Comparison of ENCODE assay signal across 9 mouse cellular contexts in the genomic region with DNA sequence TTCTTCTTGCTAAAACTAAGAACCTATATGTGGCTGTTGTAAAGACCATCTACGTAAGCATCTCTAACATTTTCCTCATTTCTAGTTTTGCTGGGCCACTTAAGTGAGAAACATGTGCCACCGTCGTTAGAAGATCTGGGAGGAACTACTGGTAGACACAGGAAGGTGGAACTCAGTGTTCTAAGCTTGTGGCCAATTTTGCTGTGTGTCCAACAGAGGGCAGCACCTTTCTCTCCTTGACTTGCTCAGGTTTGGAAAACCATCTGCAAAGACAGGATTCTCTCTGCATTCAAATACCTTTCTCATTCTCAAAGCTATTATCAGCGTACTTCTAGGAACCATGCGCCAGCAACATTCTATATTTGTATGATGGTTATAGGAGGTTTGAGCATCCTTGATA.
DNase-seq lines count a peak whose midpoint lies in the region; ATAC-seq and TF ChIP-seq lines count a peak whose summit lies in the region.
"Had no signal": no experiment of that assay in that cellular context is flagged by ENCODE, and none has a peak within 500 bp of the region (broad histone marks: within the 10 kb centered on the region; RNA-seq: fewer than 3 reads in every experiment).

No protein-coding gene starts in this region.

- peak; percentile 25 for DNase-seq in CD4-positive, CD25-positive, alpha-beta regulatory T cell, adult 2 months (ENCODE audit: low read depth, low spot score)
- peak; percentile 16 for DNase-seq in thymus, postnatal 0 days (ENCODE audit: low spot score)
- no peak for DNase-seq in thymus, postnatal 36 days
- DNase-seq in embryo, embryonic 9.5 days (ENCODE audit: extremely low spot score) = peak; percentile 40
- DNase-seq in kidney, postnatal 4 days = peak; percentile 54 to 66
- DNase-seq in lung, postnatal 10 days = peak; percentile 40
- DNase-seq in stomach, postnatal 0 days (ENCODE audit: low spot score) = peak; percentile 29

- no peak overlapping the region for H3K27ac ChIP-seq in stomach, postnatal 0 days (replicated peaks)
- H3K27ac ChIP-seq: neural tube, embryonic 12.5 days had no signal

- 34% methylated on average over 5 of the region's 5 CpGs for WGBS in stomach, postnatal 0 days

- no peak overlapping the region for H3K4me3 ChIP-seq in stomach, postnatal 0 days (ENCODE audit: low read depth, low read length)
- H3K4me3 ChIP-seq: neural tube, embryonic 12.5 days had no signal

- ATAC-seq in CD4-positive, CD25-positive, alpha-beta regulatory T cell, adult 4 months = no peak
- no peak for ATAC-seq in stomach, postnatal 0 days (ENCODE audit: low FRiP score, low TSS enrichment)

- TF ChIP-seq CTCF in stomach, postnatal 0 days (IDR thresholded peaks at IDR 0.05; ENCODE audit: low read depth) = peak; percentile 76

- TF ChIP-seq EP300 in stomach, postnatal 0 days (optimal IDR thresholded peaks at IDR 0.05) = no peak

- H3K9me3 ChIP-seq in stomach, postnatal 0 days (ENCODE audit: control insufficient read depth, low read length) = no peaks in the 10 kb centered on the region
- H3K9me3 ChIP-seq: neural tube, embryonic 12.5 days had no signal

- no peaks in the 10 kb centered on the region for H3K27me3 ChIP-seq in stomach, postnatal 0 days (ENCODE audit: control insufficient read depth, insufficient read depth, low read length)
- H3K27me3 ChIP-seq: neural tube, embryonic 12.5 days had no signal

- no peak overlapping the region for H3K4me2 ChIP-seq in stomach, postnatal 0 days (replicated peaks; ENCODE audit: low read depth)
- H3K4me2 ChIP-seq: neural tube, embryonic 12.5 days had no signal

- H3K4me1 ChIP-seq in stomach, postnatal 0 days (replicated peaks; ENCODE audit: control insufficient read depth, insufficient read depth) = no peaks in the 10 kb centered on the region
- H3K4me1 ChIP-seq: neural tube, embryonic 12.5 days had no signal

- no peak overlapping the region for H3K9ac ChIP-seq in stomach, postnatal 0 days (ENCODE audit: low read length)
- H3K9ac ChIP-seq: neural tube, embryonic 12.5 days had no signal

- no peaks in the 10 kb centered on the region for H3K36me3 ChIP-seq in stomach, postnatal 0 days (ENCODE audit: control insufficient read depth, insufficient read depth, low read length)
- H3K36me3 ChIP-seq: neural tube, embryonic 12.5 days had no signal

Comparison
In these comparisons a context has a peak if more than half of its experiments do, and no peak if none do; other contexts are left out.
1. DNase-seq: peak in CD4-positive, CD25-positive, alpha-beta regulatory T cell, adult 2 months (single experiment), thymus, postnatal 0 days (single experiment), embryo, embryonic 9.5 days (single experiment), kidney, postnatal 4 days (2 of 2), lung, postnatal 10 days (single experiment) and stomach, postnatal 0 days (single experiment); none in thymus, postnatal 36 days (0 of 2).